Mouse (Mus musculus) spleen, adult 2 months (tissue): ENCODE measurements around the gene Mrpl48.
"Not testable (repeated sequence)": the region's sequence is repeated elsewhere in the genome, so short reads cannot be mapped to it uniquely, and the experiment has no call there.

Source experiments
- CTCF ChIP-seq: fragments of 200-500 bp; IDR thresholded peaks from 2 replicates; pipeline ENCODE4 v1.5.1; 2011; ENCODE audit warnings: mild to moderate bottlenecking, inconsistent platforms; ENCODE audit not compliant: insufficient read depth, insufficient read length, insufficient replicate concordance; ENCODE audit errors: extremely low read depth
- POLR2A ChIP-seq: fragments of 200-500 bp; IDR thresholded peaks from 2 replicates; pipeline ENCODE4 v1.6.1; 2011; ENCODE audit warnings: low read depth, low read length, inconsistent platforms

- TF ChIP-seq CTCF, POLR2A: not testable (repeated sequence)
These were observed 40.9 kb downstream of the Mrpl48 start for GRCm38 (mm10) chr7:100567238-100567637.
